Mouse (Mus musculus) limb, embryonic 15.5 days (tissue): ENCODE results near the gene Ddx39. TPM values are rescaled to one million over a fixed set of nuclear protein-coding genes. Genes with fewer than 3 reads are reported as not detected.

Experiments used
- ATAC-seq: fragments of 200-750 bp; cut with Nextera tagmentation; 2 replicates; pipeline ENCODE4 v1.8.0; 2017; ENCODE audit warnings: low read depth, moderate TSS enrichment; ENCODE audit not compliant: insufficient number of reproducible peaks, low FRiP score, low TSS enrichment
- H3K27ac ChIP-seq: fragments of 300-500 bp; sonication (generic); 2 replicates; pipeline ENCODE4 v1.5.1; 2015; ENCODE audit warnings: moderate library complexity, mild to moderate bottlenecking, inconsistent platforms
- H3K27me3 ChIP-seq: fragments of 300-500 bp; sonication (generic); 2 replicates; pipeline ENCODE4 v1.6.1; 2015; ENCODE audit warnings: inconsistent platforms
- H3K36me3 ChIP-seq: fragments of 300-500 bp; sonication (generic); 2 replicates; pipeline ENCODE4 v1.6.1; 2015; ENCODE audit warnings: inconsistent platforms
- H3K4me1 ChIP-seq: fragments of 300-500 bp; sonication (generic); 2 replicates; pipeline ENCODE4 v1.6.1; 2015; ENCODE audit warnings: inconsistent platforms
- H3K4me2 ChIP-seq: fragments of 300-500 bp; sonication (generic); 2 replicates; pipeline ENCODE4 v1.6.1; 2015; ENCODE audit warnings: mild to moderate bottlenecking, inconsistent platforms
- H3K4me3 ChIP-seq: fragments of 300-500 bp; sonication (generic); 2 replicates; pipeline ENCODE4 v1.5.1; 2015; ENCODE audit warnings: mild to moderate bottlenecking, inconsistent platforms
- H3K9ac ChIP-seq: fragments of 300-500 bp; sonication (generic); 2 replicates; pipeline ENCODE4 v1.6.1; 2015; ENCODE audit warnings: inconsistent platforms
- H3K9me3 ChIP-seq: fragments of 300-500 bp; sonication (generic); 2 replicates; pipeline ENCODE4 v1.6.1; 2016; ENCODE audit warnings: inconsistent platforms
- WGBS: fragments of 180-500 bp; shearing (Covaris S2); methylation state at CpG from one replicate; pipeline ENCODE4 v1.1.7; 2015; 5-methylcytosine and 5-hydroxymethylcytosine counted together
- polyA plus RNA-seq: library from polyadenylated mRNA; unstranded; fragments of >200 nt; fragmentation: Nextera tagmentation; extraction: Ambion mirVana; gene quantifications from 2 replicates; pipeline ENCODE4 v1.2.1, GENCODE M21; 2015

The Ddx39 gene
- polyA plus RNA-seq, 1 experiment from 2014 or later: 126 TPM

- H3K4me2 ChIP-seq: no peak overlapping the region
- H3K36me3 ChIP-seq: no peaks in the 10 kb centered on the region
- no peak for ATAC-seq
- H3K27me3 ChIP-seq: no peaks in the 10 kb centered on the region
- no peaks in the 10 kb centered on the region for H3K9me3 ChIP-seq
- H3K27ac ChIP-seq: no peak overlapping the region
- no peak overlapping the region for H3K4me3 ChIP-seq
- 44% methylated on average over 2 of the region's 2 CpGs for WGBS
- H3K9ac ChIP-seq: no peak overlapping the region
- no peaks in the 10 kb centered on the region for H3K4me1 ChIP-seq
These were observed 44.3 kb downstream of the Ddx39 start for GRCm38 (mm10) chr8:83759231-83759759.

GRCm38 (mm10) chr8:83764116-83764515 lies 49.1 kb downstream of the Ddx39 start:
- H3K27ac ChIP-seq: no peak overlapping the region
- no peak overlapping the region for H3K4me2 ChIP-seq
- 92% methylated on average over 8 of the region's 8 CpGs for WGBS
- H3K27me3 ChIP-seq: no peaks in the 10 kb centered on the region
- H3K9ac ChIP-seq: no peak overlapping the region
- H3K4me1 ChIP-seq: no peaks in the 10 kb centered on the region
- ATAC-seq: no peak
- no peaks in the 10 kb centered on the region for H3K9me3 ChIP-seq
- H3K4me3 ChIP-seq: no peak overlapping the region
- H3K36me3 ChIP-seq: no peaks in the 10 kb centered on the region

DNA sequence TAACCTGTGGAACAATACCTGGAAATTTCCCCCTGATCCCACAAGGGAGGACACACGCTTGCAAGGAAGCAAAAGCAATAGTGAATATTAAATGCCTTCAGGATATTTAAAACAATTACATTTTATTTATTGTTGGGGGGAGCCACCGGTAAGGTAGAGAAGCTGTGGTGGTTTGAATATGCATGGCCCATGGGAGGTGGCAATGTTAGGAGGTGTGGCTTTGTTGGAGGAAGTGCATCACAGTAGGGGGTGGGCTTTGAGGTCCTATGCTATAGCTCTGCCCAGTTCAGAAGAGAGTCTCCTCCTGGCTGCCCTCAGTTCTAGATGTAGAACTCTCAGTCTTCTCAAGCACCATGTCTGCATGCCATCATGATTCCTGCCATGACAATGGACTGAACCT lies 49.7 kb downstream of the Ddx39 start:
- WGBS: 81% methylated on average over 2 of the region's 2 CpGs
- H3K9me3 ChIP-seq: no peaks in the 10 kb centered on the region

GRCm38 (mm10) chr8:83765663-83766062 lies 50.7 kb downstream of the Ddx39 start:
- no peaks in the 10 kb centered on the region for H3K9me3 ChIP-seq
- ATAC-seq: no peak

More for the DNA sequence above, 49.7 kb downstream of the Ddx39 start:
- H3K4me1 ChIP-seq: no peaks in the 10 kb centered on the region
- H3K9ac ChIP-seq: no peak overlapping the region
- H3K27me3 ChIP-seq: no peaks in the 10 kb centered on the region
- no peak overlapping the region for H3K4me3 ChIP-seq
- H3K36me3 ChIP-seq: no peaks in the 10 kb centered on the region
- no peak for ATAC-seq
- H3K4me2 ChIP-seq: no peak overlapping the region
- H3K27ac ChIP-seq: no peak overlapping the region

DNA sequence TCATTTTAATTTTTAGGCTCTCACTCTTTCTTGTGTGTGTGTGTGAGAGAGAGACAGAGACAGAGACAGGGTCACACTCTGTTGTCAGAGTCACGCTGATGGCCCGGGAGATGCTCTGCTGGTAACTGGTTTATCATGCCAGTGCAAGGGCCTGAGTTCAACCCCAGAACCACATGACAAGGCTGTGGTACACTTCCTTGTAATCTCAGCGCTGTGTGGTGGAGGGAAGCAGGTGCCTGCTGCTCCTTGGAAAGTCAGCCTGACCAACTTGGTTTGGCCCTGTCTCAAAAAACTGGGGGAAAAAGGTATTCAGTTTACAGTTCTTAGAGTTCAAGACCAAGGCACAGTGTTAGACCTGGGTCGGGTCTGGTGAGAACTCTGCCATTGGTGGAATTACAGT lies 52.5 kb downstream of the Ddx39 start:
- no peak overlapping the region for H3K4me2 ChIP-seq
- WGBS: 89% methylated on average over 4 of the region's 4 CpGs
- no peak overlapping the region for H3K9ac ChIP-seq
- ATAC-seq: no peak
- no peaks in the 10 kb centered on the region for H3K9me3 ChIP-seq
- H3K27me3 ChIP-seq: no peaks in the 10 kb centered on the region
- H3K36me3 ChIP-seq: no peaks in the 10 kb centered on the region
- H3K4me3 ChIP-seq: no peak overlapping the region
- peaks cover under 1% of the 10 kb centered on the region for H3K4me1 ChIP-seq
- H3K27ac ChIP-seq: no peak overlapping the region

More at GRCm38 (mm10) chr8:83765663-83766062, 50.7 kb downstream of the Ddx39 start:
- Histone ChIP-seq H3K36me3 (no peaks in the 10 kb centered on the region), H3K4me3 (no peak overlapping the region), H3K27me3 (no peaks in the 10 kb centered on the region), H3K27ac (no peak overlapping the region), H3K9ac (no peak overlapping the region), H3K4me1 (no peaks in the 10 kb centered on the region), H3K4me2 (no peak overlapping the region)

- H3K9ac ChIP-seq: no peak overlapping the region
- no peak overlapping the region for H3K27ac ChIP-seq
- H3K4me2 ChIP-seq: no peak overlapping the region
- no peaks in the 10 kb centered on the region for H3K36me3 ChIP-seq
- 45% methylated on average over 5 of the region's 5 CpGs for WGBS
- ATAC-seq: no peak
- H3K4me3 ChIP-seq: no peak overlapping the region
- H3K9me3 ChIP-seq: no peaks in the 10 kb centered on the region
- no peaks in the 10 kb centered on the region for H3K27me3 ChIP-seq
- peaks cover 10% of the 10 kb centered on the region for H3K4me1 ChIP-seq
These were observed 53.5 kb downstream of the Ddx39 start for GRCm38 (mm10) chr8:83768526-83768925.

DNA sequence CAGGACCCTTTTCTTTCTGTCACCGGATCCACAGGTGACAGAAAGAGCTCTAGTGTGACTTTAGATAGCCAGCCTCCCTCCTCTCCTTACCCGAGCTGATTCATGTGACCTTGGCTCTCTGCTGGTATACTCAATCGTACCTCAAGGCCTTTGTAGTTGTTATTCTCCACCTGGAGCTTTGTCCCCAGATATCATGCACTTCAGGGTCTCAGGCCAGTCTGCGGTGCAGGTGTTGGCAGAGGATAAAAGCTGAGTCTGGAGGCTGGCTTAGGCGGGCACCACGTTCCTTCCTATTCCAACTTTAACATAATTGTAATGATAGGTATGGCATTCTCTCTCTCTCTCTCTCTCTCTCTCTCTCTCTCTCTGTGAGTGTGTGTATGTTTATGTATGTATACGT lies 54.7 kb downstream of the Ddx39 start:
- ATAC-seq: no peak
- Histone ChIP-seq H3K36me3 (no peaks in the 10 kb centered on the region), H3K4me3 (no peak overlapping the region), H3K4me2 (no peak overlapping the region), H3K9ac (no peak overlapping the region), H3K27ac (no peak overlapping the region), H3K9me3 (no peaks in the 10 kb centered on the region), H3K4me1 (peaks cover 10% of the 10 kb centered on the region), H3K27me3 (no peaks in the 10 kb centered on the region)
- WGBS: 70% methylated on average over 7 of the region's 7 CpGs

DNA sequence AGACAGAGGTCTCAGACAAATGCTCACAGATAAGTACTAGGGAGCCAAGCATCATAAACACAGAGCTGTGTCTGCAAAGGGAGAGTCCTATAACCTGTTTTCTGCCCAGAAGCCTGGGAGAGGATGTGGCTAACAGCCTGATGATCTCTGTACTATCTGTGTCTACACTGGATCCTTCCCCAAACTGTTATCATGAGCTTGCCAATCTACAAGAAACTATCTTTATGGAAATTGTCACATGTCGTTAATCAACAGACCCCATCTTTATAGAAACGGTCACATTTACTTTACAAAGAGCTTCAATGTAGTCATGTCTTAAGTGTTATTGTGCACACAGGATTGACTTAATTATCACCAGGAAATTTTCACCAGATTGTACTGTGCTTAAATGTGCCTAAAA lies 55.7 kb downstream of the Ddx39 start:
- H3K4me1 ChIP-seq: peaks cover 10% of the 10 kb centered on the region
- H3K36me3 ChIP-seq: no peaks in the 10 kb centered on the region
- no peak overlapping the region for H3K9ac ChIP-seq
- H3K4me2 ChIP-seq: no peak overlapping the region
- WGBS: 83% methylated on average over 2 of the region's 2 CpGs
- H3K27ac ChIP-seq: no peak overlapping the region
- ATAC-seq: no peak
- H3K4me3 ChIP-seq: no peak overlapping the region
- H3K9me3 ChIP-seq: no peaks in the 10 kb centered on the region
- no peaks in the 10 kb centered on the region for H3K27me3 ChIP-seq

- ATAC-seq: no peak
- Histone ChIP-seq H3K36me3 (no peaks in the 10 kb centered on the region), H3K9ac (no peak overlapping the region), H3K4me3 (no peak overlapping the region), H3K4me2 (no peak overlapping the region), H3K27ac (no peak overlapping the region), H3K9me3 (no peaks in the 10 kb centered on the region), H3K27me3 (no peaks in the 10 kb centered on the region), H3K4me1 (peaks cover 10% of the 10 kb centered on the region)
- WGBS: 41% methylated on average over 4 of the region's 4 CpGs
These were observed 56.8 kb downstream of the Ddx39 start for GRCm38 (mm10) chr8:83771791-83772190.

- 11% methylated on average over 24 of the region's 25 CpGs for WGBS
- ATAC-seq: 0 out of 2 replicates have a peak, but pooled peaks have one; percentile 20
- no peak overlapping the region for H3K9ac ChIP-seq
These were observed 57.9 kb downstream of the Ddx39 start for GRCm38 (mm10) chr8:83772701-83773451.

DNA sequence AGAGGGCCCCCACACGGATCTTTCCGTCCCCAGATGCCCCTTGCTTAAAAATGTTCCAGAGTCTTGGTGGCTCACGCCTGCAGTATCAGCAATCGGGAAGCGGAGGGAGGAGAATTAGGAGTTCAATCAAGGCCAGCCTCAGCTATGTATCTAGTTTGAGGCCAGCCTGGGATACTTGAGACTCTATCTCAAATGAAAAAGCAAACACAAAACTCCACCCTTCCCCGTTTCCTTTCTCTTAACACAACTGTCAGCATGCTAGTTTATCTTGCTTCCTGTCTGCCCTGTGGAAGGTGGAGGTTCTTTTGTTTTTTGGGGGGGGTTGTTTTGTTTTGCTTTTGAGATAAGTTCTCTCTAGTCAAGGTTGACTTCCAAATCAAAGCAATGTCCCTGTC lies 58.5 kb downstream of the Ddx39 start:
- Histone ChIP-seq H3K4me3 (peak overlapping the region; percentile 33; the same call in 1 of the 2 replicates), H3K27ac (no peak overlapping the region), H3K4me1 (peaks cover 10% of the 10 kb centered on the region), H3K27me3 (no peaks in the 10 kb centered on the region), H3K9ac (no peak overlapping the region), H3K9me3 (no peaks in the 10 kb centered on the region), H3K4me2 (peak overlapping the region; percentile 66), H3K36me3 (no peaks in the 10 kb centered on the region)
- ATAC-seq: no peak
- WGBS: 42% methylated on average over 6 of the region's 6 CpGs

More at GRCm38 (mm10) chr8:83772701-83773451, 57.9 kb downstream of the Ddx39 start:
- Histone ChIP-seq H3K4me3 (peak overlapping the region; percentile 33), H3K9me3 (no peaks in the 10 kb centered on the region), H3K4me2 (peak overlapping the region; percentile 66), H3K36me3 (no peaks in the 10 kb centered on the region), H3K4me1 (peaks cover 10% of the 10 kb centered on the region), H3K27ac (no peak overlapping the region), H3K27me3 (no peaks in the 10 kb centered on the region)

GRCm38 (mm10) chr8:83774221-83774620 lies 59.2 kb downstream of the Ddx39 start:
- H3K9me3 ChIP-seq: no peaks in the 10 kb centered on the region
- no peaks in the 10 kb centered on the region for H3K36me3 ChIP-seq
- no peak overlapping the region for H3K4me3 ChIP-seq
- H3K4me1 ChIP-seq: peaks cover 10% of the 10 kb centered on the region
- ATAC-seq: no peak
- H3K4me2 ChIP-seq: no peak overlapping the region
- no peaks in the 10 kb centered on the region for H3K27me3 ChIP-seq
- no peak overlapping the region for H3K27ac ChIP-seq
- no peak overlapping the region for H3K9ac ChIP-seq
- WGBS: 41% methylated on average over 2 of the region's 2 CpGs
